Mouse (Mus musculus) embryonic facial prominence, embryonic 13.5 days (tissue): ENCODE measurements at regions not wholly inside any gene's neighbourhood (a gene's known extent, or its start where the extent isn't known, plus 50 kb on each side); places are given as distances from the start of the nearest gene placed in this dataset.

Experiments
- ATAC-seq: fragments of 200-750 bp; cut with Nextera tagmentation; 2 replicates; pipeline ENCODE4 v1.8.0; 2017; ENCODE audit warnings: low read depth; ENCODE audit not compliant: insufficient number of reproducible peaks, insufficient read depth, low FRiP score, low TSS enrichment
- H3K27ac ChIP-seq: fragments of 300-500 bp; sonication (generic); 2 replicates; pipeline ENCODE4 v1.5.1; 2015; ENCODE audit warnings: moderate library complexity, mild to moderate bottlenecking, inconsistent platforms
- H3K27me3 ChIP-seq: fragments of 300-500 bp; sonication (generic); 2 replicates; pipeline ENCODE4 v1.6.1; 2015; ENCODE audit warnings: mild to moderate bottlenecking, inconsistent platforms
- H3K36me3 ChIP-seq: fragments of 300-500 bp; sonication (generic); 2 replicates; pipeline ENCODE4 v1.6.1; 2015; ENCODE audit warnings: mild to moderate bottlenecking, inconsistent platforms
- H3K4me1 ChIP-seq: fragments of 300-500 bp; sonication (generic); 2 replicates; pipeline ENCODE4 v1.6.1; 2015; ENCODE audit warnings: inconsistent platforms
- H3K4me2 ChIP-seq: fragments of 300-500 bp; sonication (generic); 2 replicates; pipeline ENCODE4 v1.6.1; 2015; ENCODE audit warnings: moderate library complexity, mild to moderate bottlenecking, inconsistent platforms
- H3K4me3 ChIP-seq: fragments of 300-500 bp; sonication (generic); 2 replicates; pipeline ENCODE4 v1.5.1; 2015; ENCODE audit warnings: mild to moderate bottlenecking, inconsistent platforms
- H3K9ac ChIP-seq: fragments of 300-500 bp; sonication (generic); 2 replicates; pipeline ENCODE4 v1.6.1; 2015; ENCODE audit warnings: mild to moderate bottlenecking, inconsistent platforms
- H3K9me3 ChIP-seq: fragments of 300-500 bp; sonication (generic); 2 replicates; pipeline ENCODE4 v1.6.1; 2016; ENCODE audit warnings: inconsistent platforms
- WGBS: fragments of 180-500 bp; shearing (Covaris S2); methylation state at CpG from one replicate; pipeline ENCODE4 v1.1.7; 2015; ENCODE audit warnings: mixed read lengths; 5-methylcytosine and 5-hydroxymethylcytosine counted together

GRCm38 (mm10) chr10:102615962-102616595 is 104.1 kb downstream of the Rassf9 start:
- no peak overlapping the region for H3K4me3 ChIP-seq
- no peaks in the 10 kb centered on the region for H3K36me3 ChIP-seq
- no peak overlapping the region for H3K4me2 ChIP-seq
- no peak for ATAC-seq
- H3K9ac ChIP-seq = no peak overlapping the region
- H3K27me3 ChIP-seq = no peaks in the 10 kb centered on the region
- H3K4me1 ChIP-seq = no peaks in the 10 kb centered on the region
- no peak overlapping the region for H3K27ac ChIP-seq
- WGBS = 90% methylated on average over 10 of the region's 10 CpGs
- no peaks in the 10 kb centered on the region for H3K9me3 ChIP-seq
